In genomic region chr9:108808163-108808665, GRCm38 (mm10) we compare ENCODE assay signal across 8 mouse cellular contexts. TPM values are rescaled to one million over a fixed set of nuclear protein-coding genes. Genes with fewer than 3 reads are reported as not detected.
DNase-seq lines count a peak whose midpoint lies in the region; ATAC-seq lines count a peak whose summit lies in the region.

Gene Nckipsd (plus strand): TSS chr9:108808368.

- H3K27me3 ChIP-seq in megakaryocyte, embryonic 14.5 days (replicated peaks): peaks cover 17% of the 10 kb centered on the region

- H3K4me3 ChIP-seq in megakaryocyte, embryonic 14.5 days (replicated peaks): peak within 1 kb of the TSS; percentile 99

- H3K36me3 ChIP-seq in megakaryocyte, embryonic 14.5 days (replicated peaks; ENCODE audit: low read length): peaks cover 62% of the 10 kb centered on the region

- ATAC-seq in inflammation-experienced regulatory T-cells, adult 6 months: peak; percentile 91

- H3K9me3 ChIP-seq in megakaryocyte, embryonic 14.5 days: no peaks in the 10 kb centered on the region

- DNase-seq in adrenal gland, adult 2 months: peak; percentile 97
- peak; percentile 95 for DNase-seq in embryo, embryonic 11 days
- peak; percentile 91 for DNase-seq in gastrocnemius, postnatal 25 days
- peak; percentile 80 to 91 for DNase-seq in left cerebral cortex, adult 9 months (ENCODE audit: low spot score in 2 of 2)
- DNase-seq in right cerebral cortex, adult 2 months (ENCODE audit: low spot score in 2 of 2): peak; percentile 93 to 95
- DNase-seq in urinary bladder, postnatal 14 days (ENCODE audit: low spot score): peak; percentile 95

- peaks cover 22% of the 10 kb centered on the region for H3K4me1 ChIP-seq in megakaryocyte, embryonic 14.5 days

RNA-seq across cellular contexts. Expression of gene Nckipsd, which starts in this region (rescaled TPM):
- total RNA-seq in adrenal gland, adult 2 months (2021): 10 to 100 TPM; 11.1 to 12.0 TPM
- polyA plus RNA-seq in adrenal gland, adult 2 months (2012; rRNA removed): 43.1 and 54.5 TPM in 2 replicates
- 1 to 10 TPM; 3.8 TPM for total RNA-seq in gastrocnemius, postnatal 25 days (2021)
- polyA plus RNA-seq in inflammation-experienced regulatory T-cells, adult 6 months (2017; shearing (Covaris generic)): 1 to 10 TPM; 6.0 to 7.1 (median 6.8) TPM
- polyA plus RNA-seq in megakaryocyte, embryonic 14.5 days (2012; ENCODE audit: insufficient read depth, low replicate concordance): 1.4 TPM in 1 of 2 replicates, not detected in the other

Comparison
In these comparisons a context has a peak if more than half of its experiments do, and no peak if none do; other contexts are left out.
1. Peak in every context shown above with its lines: DNase-seq, ATAC-seq and H3K4me3 ChIP-seq.